Mouse (Mus musculus) liver, postnatal 0 days (tissue): ENCODE measurements around the gene Klf7. TPM values are rescaled to one million over a fixed set of nuclear protein-coding genes. Genes with fewer than 3 reads are reported as not detected.

Experiments used
- ATAC-seq: fragments of 200-750 bp; cut with Nextera tagmentation; 2 replicates; pipeline ENCODE4 v1.8.0; 2017; ENCODE audit warnings: mild to moderate bottlenecking, moderate library complexity
- DNase-seq: peaks from one replicate; pipeline ENCODE4 v3.0.0-alpha.2; 2016
- H3K27ac ChIP-seq: fragments of 300-500 bp; sonication (generic); 2 replicates; pipeline ENCODE4 v1.5.1; 2014; ENCODE audit warnings: antibody characterized with exemption, moderate library complexity, mild to moderate bottlenecking, low read depth
- H3K27me3 ChIP-seq: fragments of 300-500 bp; sonication (generic); 2 replicates; pipeline ENCODE4 v1.6.1; 2014; ENCODE audit warnings: low read length, control low read depth, mixed read lengths; ENCODE audit not compliant: insufficient read depth
- H3K36me3 ChIP-seq: fragments of 300-500 bp; sonication (generic); replicated peaks from 2 replicates; pipeline ENCODE4 v1.6.1; 2014; ENCODE audit warnings: mild to moderate bottlenecking, control low read depth, low read length, moderate library complexity, mixed read lengths; ENCODE audit not compliant: insufficient read depth
- H3K4me1 ChIP-seq: fragments of 300-500 bp; sonication (generic); 2 replicates; pipeline ENCODE4 v1.6.1; 2014; ENCODE audit warnings: antibody characterized with exemption, mild to moderate bottlenecking, control low read depth; ENCODE audit not compliant: insufficient read depth
- H3K4me2 ChIP-seq: fragments of 300-500 bp; sonication (generic); 2 replicates; pipeline ENCODE4 v1.6.1; 2014; ENCODE audit warnings: low read depth, mild to moderate bottlenecking, low read length, moderate library complexity, mixed read lengths
- H3K4me3 ChIP-seq: fragments of 300-500 bp; sonication (generic); 2 replicates; pipeline ENCODE4 v1.5.1; 2014; ENCODE audit warnings: low read depth, low read length
- H3K9ac ChIP-seq: fragments of 300-500 bp; sonication (generic); replicated peaks from 2 replicates; pipeline ENCODE4 v1.6.1; 2014; ENCODE audit warnings: mild to moderate bottlenecking, moderate library complexity
- H3K9me3 ChIP-seq: fragments of 300-500 bp; sonication (generic); 2 replicates; pipeline ENCODE4 v1.6.1; 2016; ENCODE audit warnings: mild to moderate bottlenecking, control low read depth, low read length, mixed read lengths
- CTCF ChIP-seq: sonication (generic); IDR thresholded peaks from 2 replicates; pipeline ENCODE4 v1.5.1; 2016; ENCODE audit warnings: antibody characterized with exemption, low read depth
- EP300 ChIP-seq: IDR thresholded peaks from 2 replicates; pipeline ENCODE4 v1.6.1; 2016; ENCODE audit warnings: antibody characterized with exemption, low read depth, mild to moderate bottlenecking
- WGBS: fragments of 180-500 bp; shearing (Covaris S2); extraction: QIAGEN DNeasy Blood & Tissue Kit; methylation state at CpG from one replicate; pipeline ENCODE4 v1.1.7; 2014; ENCODE audit not compliant: insufficient replicate concordance; 5-methylcytosine and 5-hydroxymethylcytosine counted together
- polyA plus RNA-seq: library from polyadenylated mRNA; unstranded; fragments of >200 nt; fragmentation: Nextera tagmentation; extraction: Ambion mirVana; gene quantifications from 2 replicates; pipeline ENCODE4 v1.2.1, GENCODE M21; 2015

The Klf7 gene
- polyA plus RNA-seq, 1 experiment from 2014 or later: 4.8 TPM

- Histone ChIP-seq H3K9ac (no peak overlapping the region), H3K36me3 (no peaks in the 10 kb centered on the region; the same call in 1 of the 2 replicates), H3K4me3 (no peak overlapping the region), H3K27ac (no peak overlapping the region), H3K4me2 (no peak overlapping the region), H3K4me1 (peaks cover 32% of the 10 kb centered on the region), H3K27me3 (no peaks in the 10 kb centered on the region), H3K9me3 (no peaks in the 10 kb centered on the region)
- 83% methylated on average over 5 of the region's 5 CpGs for WGBS
- ATAC-seq: no peak
- TF ChIP-seq EP300 (no peak), CTCF (no peak)
- no peak for DNase-seq
Measured at GRCm38 (mm10) chr1:64093018-64093417, 29.1 kb downstream of the Klf7 start.

DNA sequence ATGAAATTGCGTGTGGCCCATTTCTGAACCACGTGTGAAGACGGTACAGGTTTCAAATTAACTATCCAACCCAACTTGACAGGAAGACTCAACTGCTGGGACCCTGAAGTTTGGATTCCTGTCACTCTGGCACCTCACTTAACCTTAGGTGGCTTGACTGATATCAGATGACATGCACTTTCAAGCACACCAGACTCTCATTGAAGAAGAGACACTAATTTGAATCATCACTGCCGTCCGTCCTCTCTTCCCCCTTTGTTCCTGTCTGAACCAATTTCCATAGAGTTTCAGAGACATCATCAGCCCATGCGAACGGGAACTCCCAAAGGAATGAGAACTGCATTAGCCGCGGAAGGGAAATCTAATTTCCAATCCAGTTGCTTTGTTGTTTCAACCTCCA lies 30.5 kb downstream of the Klf7 start:
- H3K9ac ChIP-seq: no peak overlapping the region
- H3K27ac ChIP-seq: no peak overlapping the region
- ATAC-seq (no peak), DNase-seq (no peak)
- H3K36me3 ChIP-seq: no peaks in the 10 kb centered on the region; the same call in 1 of the 2 replicates
- H3K9me3 ChIP-seq: no peaks in the 10 kb centered on the region
- WGBS: 87% methylated on average over 9 of the region's 9 CpGs
- no peak overlapping the region for H3K4me3 ChIP-seq
- peaks cover 22% of the 10 kb centered on the region for H3K4me1 ChIP-seq
- H3K4me2 ChIP-seq: no peak overlapping the region
- no peaks in the 10 kb centered on the region for H3K27me3 ChIP-seq
- no peak for TF ChIP-seq CTCF
- TF ChIP-seq EP300: no peak

GRCm38 (mm10) chr1:64090566-64090965 lies 31.5 kb downstream of the Klf7 start:
- ATAC-seq (no peak), DNase-seq (no peak)
- Histone ChIP-seq H3K4me3 (no peak overlapping the region), H3K4me2 (no peak overlapping the region), H3K4me1 (peaks cover 19% of the 10 kb centered on the region), H3K9ac (no peak overlapping the region), H3K27me3 (no peaks in the 10 kb centered on the region), H3K27ac (no peak overlapping the region), H3K36me3 (no peaks in the 10 kb centered on the region; the same call in 1 of the 2 replicates), H3K9me3 (no peaks in the 10 kb centered on the region)
- TF ChIP-seq CTCF (no peak), EP300 (no peak)
- 79% methylated on average over 5 of the region's 5 CpGs for WGBS

DNA sequence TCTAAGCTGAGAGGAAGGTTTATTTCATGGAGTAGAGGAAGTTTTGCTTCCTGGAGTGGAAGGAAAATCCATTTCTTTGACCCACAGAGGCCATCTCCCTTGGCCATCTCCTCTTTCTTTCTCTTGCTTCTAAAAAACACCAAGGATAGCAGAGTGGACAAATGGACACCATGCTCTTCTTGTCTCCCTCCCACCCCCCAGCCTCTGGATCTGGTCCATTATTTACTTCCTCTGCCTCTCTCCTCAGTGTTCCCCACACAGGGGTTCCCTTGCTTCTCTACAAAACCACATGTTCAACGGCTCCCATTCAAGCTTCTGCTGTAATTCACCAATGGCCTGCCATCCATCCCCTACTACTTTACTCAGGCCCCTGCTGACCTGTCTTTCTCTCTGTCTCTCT lies 32.4 kb downstream of the Klf7 start:
- no peak for DNase-seq
- no peak overlapping the region for H3K4me2 ChIP-seq
- no peaks in the 10 kb centered on the region for H3K9me3 ChIP-seq
- no peak for ATAC-seq
- no peak overlapping the region for H3K27ac ChIP-seq
- H3K9ac ChIP-seq: no peak overlapping the region
- no peaks in the 10 kb centered on the region for H3K27me3 ChIP-seq
- no peaks in the 10 kb centered on the region; the same call in 1 of the 2 replicates for H3K36me3 ChIP-seq
- no peak for TF ChIP-seq EP300
- no peak for TF ChIP-seq CTCF
- H3K4me1 ChIP-seq: peaks cover 23% of the 10 kb centered on the region
- 46% methylated on average over 1 of the region's 1 CpGs for WGBS
- no peak overlapping the region for H3K4me3 ChIP-seq

DNA sequence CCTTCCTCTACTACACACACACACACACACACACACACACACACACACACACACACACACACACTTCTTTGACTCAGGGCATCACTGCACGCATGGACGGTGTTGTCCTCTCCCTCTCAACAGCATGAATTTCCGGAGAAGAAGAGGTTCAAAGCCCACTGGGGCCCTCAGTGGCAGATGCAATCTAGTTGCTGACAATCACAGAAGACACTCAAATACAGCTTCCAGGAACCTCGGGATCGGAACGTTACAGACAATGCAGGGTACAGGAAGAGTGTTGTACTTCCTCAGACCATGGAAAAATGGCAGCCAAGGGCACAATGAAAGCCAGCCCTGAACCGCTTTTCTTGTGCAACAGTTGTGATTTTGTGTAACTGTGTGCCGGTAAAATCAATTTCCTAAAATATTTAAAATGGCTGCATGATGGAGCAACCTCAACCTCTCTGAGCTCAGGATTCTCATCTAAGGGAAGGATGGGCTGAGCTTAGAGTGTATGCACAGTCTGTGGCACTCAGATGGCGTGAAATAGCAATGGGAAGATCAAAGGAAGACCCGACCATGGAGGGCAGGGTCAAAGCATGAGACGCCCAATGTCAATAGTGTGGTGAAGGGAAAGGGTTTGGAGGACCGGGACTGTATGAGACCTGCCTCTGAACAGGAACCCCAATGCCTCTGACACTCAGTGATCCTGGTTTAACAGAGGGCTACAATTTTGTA lies 33.3 kb downstream of the Klf7 start:
- H3K27me3 ChIP-seq: no peaks in the 10 kb centered on the region
- no peak overlapping the region for H3K4me3 ChIP-seq
- no peak overlapping the region for H3K9ac ChIP-seq
- H3K4me2 ChIP-seq: peak overlapping the region; percentile 50
- peak; percentile 57 for ATAC-seq
- no peaks in the 10 kb centered on the region for H3K9me3 ChIP-seq
- no peak for TF ChIP-seq CTCF
- no peak for TF ChIP-seq EP300
- H3K36me3 ChIP-seq: no peaks in the 10 kb centered on the region; the same call in 1 of the 2 replicates
- peak overlapping the region; percentile 44; the same call in 1 of the 2 replicates for H3K27ac ChIP-seq
- 45% methylated on average over 12 of the region's 12 CpGs for WGBS
- peaks cover 23% of the 10 kb centered on the region for H3K4me1 ChIP-seq
- peak; percentile 19 for DNase-seq

DNA sequence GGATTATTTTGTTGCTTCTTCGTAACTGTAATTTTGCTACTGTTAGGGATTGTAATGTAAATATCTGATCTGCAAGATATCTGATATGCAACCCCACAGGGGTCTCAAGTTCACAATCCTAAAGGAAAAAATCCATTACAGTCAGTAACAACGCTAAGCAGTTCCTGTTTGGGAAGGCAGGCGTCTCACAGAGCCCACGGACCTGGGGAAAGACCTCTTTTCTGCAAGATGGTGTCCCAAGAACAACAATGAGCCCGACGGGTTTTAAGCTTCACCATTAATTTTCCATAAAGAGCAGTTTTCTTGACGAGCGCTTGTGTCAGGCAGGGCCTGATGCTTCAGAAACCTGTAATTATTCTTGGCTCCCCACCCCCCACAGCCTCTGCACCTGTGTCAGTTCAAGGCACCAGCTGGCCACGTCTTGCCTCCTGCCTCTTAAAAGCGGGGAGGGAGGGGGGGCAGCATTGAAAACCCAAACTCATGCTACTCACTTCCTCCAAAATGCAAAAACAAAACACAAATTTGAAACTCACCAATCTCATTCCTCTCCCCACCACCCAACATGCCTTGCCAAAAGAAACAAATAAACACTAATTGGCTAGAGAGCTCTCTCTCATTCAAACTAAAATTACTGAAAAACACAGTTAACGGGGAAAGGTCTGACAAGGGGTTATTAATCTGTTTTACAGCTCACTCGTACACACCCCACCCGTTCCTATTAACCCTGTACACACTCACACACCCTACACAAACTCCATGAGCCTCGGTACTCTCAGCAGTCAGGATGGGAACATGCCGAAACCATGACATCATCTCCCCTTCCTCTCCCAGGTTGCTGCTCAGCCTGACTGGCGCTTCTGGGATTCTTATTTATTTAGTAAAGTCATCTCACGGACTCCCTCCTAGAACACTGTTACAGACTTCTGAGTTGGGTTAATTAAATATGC lies 34.2 kb downstream of the Klf7 start:
- Histone ChIP-seq H3K27ac (0 out of 2 replicates have a peak overlapping the region, but pooled peaks have one; percentile 34), H3K27me3 (no peaks in the 10 kb centered on the region), H3K9me3 (no peaks in the 10 kb centered on the region), H3K4me3 (no peak overlapping the region), H3K9ac (0 out of 2 replicates have a peak overlapping the region, but pooled peaks have one; percentile 16), H3K36me3 (no peaks in the 10 kb centered on the region; the same call in 1 of the 2 replicates), H3K4me2 (peak overlapping the region; percentile 50), H3K4me1 (peaks cover 23% of the 10 kb centered on the region)
- 34% methylated on average over 17 of the region's 17 CpGs for WGBS
- TF ChIP-seq CTCF (no peak), EP300 (no peak)
- DNase-seq: peak; percentile 33
- ATAC-seq: peak; percentile 62
